Mouse (Mus musculus): Measurements from ENCODE around the gene Rasgef1b. TPM values are rescaled to one million over a fixed set of nuclear protein-coding genes. Genes with fewer than 3 reads are reported as not detected.

Rasgef1b gene
- polyA plus RNA-seq, 1 experiment, result 8.6 TPM

DNA sequence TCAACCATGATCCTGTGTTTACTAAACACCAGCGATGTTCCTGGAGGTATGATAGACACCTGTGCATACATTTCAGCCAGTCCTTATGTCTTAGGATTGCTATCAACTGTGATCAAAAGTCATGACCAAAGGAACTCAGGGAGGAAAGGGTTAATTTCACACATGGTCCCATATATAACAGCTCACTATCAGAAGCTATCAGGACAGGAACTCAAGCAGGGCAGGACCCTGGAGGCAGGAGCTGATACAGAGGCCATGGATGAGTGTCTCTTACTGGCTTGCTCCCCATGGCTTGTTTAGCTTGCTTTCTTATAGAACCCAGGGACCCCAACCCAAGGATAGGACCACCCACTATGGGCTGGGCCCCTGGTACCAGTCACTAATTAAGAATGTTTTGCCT lies 95.3 kb downstream of the Rasgef1b start:
- H3K36me3 ChIP-seq (ENCODE audit: control insufficient read depth, insufficient read depth, low read length), result no peaks in the 10 kb centered on the region
- 98% methylated on average over 1 of the region's 1 CpGs for WGBS
- no peak for DNase-seq
- H3K27me3 ChIP-seq (replicated peaks; ENCODE audit: control insufficient read depth, insufficient read depth, low read length), result no peaks in the 10 kb centered on the region
- no peak overlapping the region for H3K4me3 ChIP-seq (ENCODE audit: insufficient read depth, low read depth, low read length)
- TF ChIP-seq POLR2A (IDR thresholded peaks at IDR 0.05; ENCODE audit: low read depth, low read length) (no peak), CTCF (conservative IDR thresholded peaks at IDR 0.05; ENCODE audit: insufficient read depth, insufficient read length, low read depth, low read length) (no peak)
- no peaks in the 10 kb centered on the region for H3K4me1 ChIP-seq (ENCODE audit: control insufficient read depth, insufficient read depth, low read length)
- no peak overlapping the region for H3K27ac ChIP-seq (ENCODE audit: insufficient read depth, low read depth, low read length)

DNA sequence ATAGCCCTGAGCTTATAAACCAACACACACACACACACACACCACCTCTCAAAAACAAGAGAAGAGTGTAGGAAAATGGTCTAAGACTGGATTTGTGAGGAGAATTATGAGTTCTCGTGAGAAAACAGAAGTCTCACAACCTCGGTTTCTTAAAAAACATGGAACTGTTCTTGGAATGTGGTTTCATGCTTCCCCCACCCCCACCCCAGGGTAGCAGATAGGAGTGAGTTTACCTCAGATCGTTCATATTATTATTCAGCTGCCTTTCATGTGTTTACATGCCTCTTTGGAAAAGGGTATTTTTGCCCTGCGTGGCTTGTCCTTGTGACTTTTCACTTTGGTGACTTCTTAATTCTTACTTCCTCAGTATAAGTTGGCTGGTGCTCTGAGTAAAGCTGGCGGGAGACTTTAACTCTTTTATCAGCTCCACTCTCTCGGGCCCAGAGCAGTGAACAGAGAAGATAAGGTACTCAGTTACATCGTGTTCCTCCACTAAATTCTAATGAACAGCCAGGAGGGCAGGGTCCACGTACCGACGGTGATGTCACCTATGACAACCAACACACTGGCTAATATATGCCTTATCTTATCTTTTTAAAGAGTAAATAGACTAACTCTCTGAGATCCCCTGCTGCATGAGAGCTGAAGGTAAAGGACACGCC lies 96.1 kb downstream of the Rasgef1b start:
- Histone ChIP-seq H3K4me1 (ENCODE audit: control insufficient read depth, insufficient read depth, low read length) (no peaks in the 10 kb centered on the region), H3K36me3 (ENCODE audit: control insufficient read depth, insufficient read depth, low read length) (no peaks in the 10 kb centered on the region), H3K27me3 (replicated peaks; ENCODE audit: control insufficient read depth, insufficient read depth, low read length) (no peaks in the 10 kb centered on the region), H3K27ac (ENCODE audit: insufficient read depth, low read depth, low read length) (no peak overlapping the region), H3K4me3 (ENCODE audit: insufficient read depth, low read depth, low read length) (no peak overlapping the region)
- no peak for DNase-seq
- 74% methylated on average over 11 of the region's 11 CpGs for WGBS
- no peak for TF ChIP-seq POLR2A (IDR thresholded peaks at IDR 0.05; ENCODE audit: low read depth, low read length)
- TF ChIP-seq CTCF (conservative IDR thresholded peaks at IDR 0.05; ENCODE audit: insufficient read depth, insufficient read length, low read depth, low read length), result no peak

DNA sequence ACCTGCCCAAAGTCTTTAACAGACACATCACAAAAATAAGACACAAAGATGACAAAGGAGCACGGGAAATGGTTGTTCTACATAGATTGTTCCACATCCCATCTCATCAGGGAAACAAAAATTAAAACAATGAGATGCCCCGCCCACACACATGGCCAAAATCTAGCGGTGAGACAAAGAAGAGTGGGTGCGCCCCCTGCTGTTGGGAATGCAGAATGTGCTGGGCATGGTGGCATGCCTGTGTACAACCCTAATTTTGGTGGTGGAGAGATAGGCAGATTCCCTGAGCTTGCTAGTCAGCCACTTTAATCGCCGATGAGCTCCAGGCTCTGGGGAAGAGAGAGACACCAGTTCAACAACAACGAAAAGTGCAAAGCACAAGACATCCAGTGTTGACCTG lies 98.8 kb downstream of the Rasgef1b start:
- WGBS, result 82% methylated on average over 7 of the region's 7 CpGs
- Histone ChIP-seq H3K27ac (ENCODE audit: insufficient read depth, low read depth, low read length) (no peak overlapping the region), H3K4me1 (ENCODE audit: control insufficient read depth, insufficient read depth, low read length) (no peaks in the 10 kb centered on the region), H3K27me3 (replicated peaks; ENCODE audit: control insufficient read depth, insufficient read depth, low read length) (no peaks in the 10 kb centered on the region), H3K36me3 (ENCODE audit: control insufficient read depth, insufficient read depth, low read length) (no peaks in the 10 kb centered on the region), H3K4me3 (ENCODE audit: insufficient read depth, low read depth, low read length) (no peak overlapping the region)
- TF ChIP-seq CTCF (conservative IDR thresholded peaks at IDR 0.05; ENCODE audit: insufficient read depth, insufficient read length, low read depth, low read length) (peak; percentile 55), POLR2A (IDR thresholded peaks at IDR 0.05; ENCODE audit: low read depth, low read length) (no peak)
- peak; percentile 17 for DNase-seq

GRCm38 (mm10) chr5:99625603-99626002 lies 103.3 kb downstream of the Rasgef1b start:
- 75% methylated on average over 3 of the region's 3 CpGs for WGBS
- Histone ChIP-seq H3K4me3 (ENCODE audit: insufficient read depth, low read depth, low read length) (no peak overlapping the region), H3K4me1 (ENCODE audit: control insufficient read depth, insufficient read depth, low read length) (no peaks in the 10 kb centered on the region), H3K36me3 (ENCODE audit: control insufficient read depth, insufficient read depth, low read length) (no peaks in the 10 kb centered on the region), H3K27ac (ENCODE audit: insufficient read depth, low read depth, low read length) (no peak overlapping the region), H3K27me3 (replicated peaks; ENCODE audit: control insufficient read depth, insufficient read depth, low read length) (no peaks in the 10 kb centered on the region)
- no peak for DNase-seq
- no peak for TF ChIP-seq POLR2A (IDR thresholded peaks at IDR 0.05; ENCODE audit: low read depth, low read length)
- no peak for TF ChIP-seq CTCF (conservative IDR thresholded peaks at IDR 0.05; ENCODE audit: insufficient read depth, insufficient read length, low read depth, low read length)

DNA sequence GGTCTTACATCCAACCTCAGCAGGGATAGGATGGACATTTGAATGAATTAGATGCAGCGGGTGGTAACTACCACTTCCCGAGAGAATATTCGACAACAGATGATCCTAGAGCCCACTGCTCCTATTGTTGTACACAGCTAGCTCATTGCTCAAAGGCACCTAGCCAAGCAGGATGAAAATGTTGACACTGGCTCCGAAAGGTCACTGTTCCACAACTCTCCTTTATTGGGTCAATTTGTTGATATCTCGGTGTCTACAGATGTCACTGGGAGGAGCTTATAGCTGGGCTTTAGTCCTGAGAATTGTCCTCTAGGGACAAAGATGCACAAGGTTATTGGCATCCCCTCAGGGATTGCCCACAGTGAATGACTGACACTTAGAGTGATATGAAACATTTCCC lies 108.1 kb downstream of the Rasgef1b start:
- no peak for TF ChIP-seq CTCF (conservative IDR thresholded peaks at IDR 0.05; ENCODE audit: insufficient read depth, insufficient read length, low read depth, low read length)
- no peak for TF ChIP-seq POLR2A (IDR thresholded peaks at IDR 0.05; ENCODE audit: low read depth, low read length)
- no peak for DNase-seq
- 91% methylated on average over 5 of the region's 5 CpGs for WGBS
- Histone ChIP-seq H3K4me3 (ENCODE audit: insufficient read depth, low read depth, low read length) (no peak overlapping the region), H3K27me3 (replicated peaks; ENCODE audit: control insufficient read depth, insufficient read depth, low read length) (no peaks in the 10 kb centered on the region), H3K4me1 (ENCODE audit: control insufficient read depth, insufficient read depth, low read length) (no peaks in the 10 kb centered on the region), H3K27ac (ENCODE audit: insufficient read depth, low read depth, low read length) (no peak overlapping the region), H3K36me3 (ENCODE audit: control insufficient read depth, insufficient read depth, low read length) (no peaks in the 10 kb centered on the region)

DNA sequence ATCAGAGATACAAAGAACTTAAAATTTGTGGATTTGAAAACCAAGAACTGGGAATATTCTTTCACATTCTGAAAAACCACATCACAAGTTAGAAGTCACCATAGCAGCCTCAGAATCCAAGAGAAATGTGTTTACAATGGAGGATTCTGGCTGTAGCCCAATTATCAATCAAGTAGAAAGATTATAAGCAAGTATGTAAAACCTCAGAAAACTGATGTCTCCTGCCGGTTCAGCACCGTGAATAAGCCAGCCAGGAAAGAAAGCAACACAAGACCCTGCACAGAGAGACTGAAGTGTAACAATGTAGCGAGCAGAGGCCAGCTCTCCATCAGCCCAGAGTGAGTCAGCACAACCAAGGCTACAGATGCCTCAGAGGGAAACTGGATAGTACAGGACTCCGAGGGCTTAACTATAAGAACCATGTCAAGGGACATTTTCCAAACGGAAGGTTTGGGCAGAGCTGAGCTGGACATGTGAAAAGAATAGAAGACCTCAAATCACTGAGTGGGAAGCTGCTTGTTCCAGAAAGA lies 111.5 kb downstream of the Rasgef1b start:
- Histone ChIP-seq H3K27ac (ENCODE audit: insufficient read depth, low read depth, low read length) (no peak overlapping the region), H3K27me3 (replicated peaks; ENCODE audit: control insufficient read depth, insufficient read depth, low read length) (no peaks in the 10 kb centered on the region), H3K36me3 (ENCODE audit: control insufficient read depth, insufficient read depth, low read length) (no peaks in the 10 kb centered on the region), H3K4me1 (ENCODE audit: control insufficient read depth, insufficient read depth, low read length) (no peaks in the 10 kb centered on the region), H3K4me3 (ENCODE audit: insufficient read depth, low read depth, low read length) (no peak overlapping the region)
- no peak for TF ChIP-seq CTCF (conservative IDR thresholded peaks at IDR 0.05; ENCODE audit: insufficient read depth, insufficient read length, low read depth, low read length)
- no peak for TF ChIP-seq POLR2A (IDR thresholded peaks at IDR 0.05; ENCODE audit: low read depth, low read length)
- DNase-seq, result no peak
- 45% methylated on average over 5 of the region's 5 CpGs for WGBS

DNA sequence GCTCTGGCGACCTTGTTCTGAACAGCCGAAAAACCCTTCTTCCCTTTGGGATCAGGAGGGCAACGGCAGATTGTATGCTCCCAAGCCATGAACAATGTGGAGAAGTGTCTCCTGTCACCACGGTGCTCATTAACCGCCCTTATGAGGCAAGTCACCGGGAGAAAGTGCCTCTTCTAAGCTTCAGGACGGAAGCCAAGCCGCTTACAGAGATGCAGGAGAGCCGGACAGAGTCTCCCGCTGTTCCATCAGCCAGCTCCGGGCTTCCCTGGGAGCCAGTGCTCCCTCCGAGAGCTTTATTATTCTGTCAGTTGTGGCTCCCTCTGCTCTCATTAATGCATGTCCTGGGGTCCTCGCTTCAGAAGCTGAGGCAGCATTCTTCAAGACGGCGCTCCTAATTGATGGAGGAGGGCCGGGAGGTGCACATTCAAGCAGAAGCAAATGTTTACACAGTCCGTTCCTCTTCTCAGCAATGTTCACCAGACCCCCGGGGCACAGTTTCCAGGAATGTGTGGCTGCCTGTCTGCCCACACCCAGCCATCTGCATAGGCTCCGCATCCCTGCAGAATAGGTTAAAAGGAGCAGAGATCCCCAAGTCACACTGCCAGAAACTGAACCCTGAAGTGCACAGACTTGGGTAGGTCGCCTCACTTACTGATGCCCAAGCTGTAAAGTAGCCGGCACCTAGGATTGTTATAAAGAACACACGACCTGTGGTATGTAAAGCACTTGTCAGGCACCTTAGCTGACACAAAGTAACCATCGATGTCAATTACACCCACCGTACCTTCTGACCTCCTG lies 115.3 kb downstream of the Rasgef1b start:
- no peak overlapping the region for H3K4me3 ChIP-seq (ENCODE audit: insufficient read depth, low read depth, low read length)
- H3K4me1 ChIP-seq (ENCODE audit: control insufficient read depth, insufficient read depth, low read length), result no peaks in the 10 kb centered on the region
- WGBS, result 6% methylated on average over 24 of the region's 24 CpGs
- DNase-seq, result peak; percentile 7
- no peak overlapping the region for H3K27ac ChIP-seq (ENCODE audit: insufficient read depth, low read depth, low read length)
- no peaks in the 10 kb centered on the region for H3K27me3 ChIP-seq (replicated peaks; ENCODE audit: control insufficient read depth, insufficient read depth, low read length)
- no peak for TF ChIP-seq POLR2A (IDR thresholded peaks at IDR 0.05; ENCODE audit: low read depth, low read length)
- TF ChIP-seq CTCF (conservative IDR thresholded peaks at IDR 0.05; ENCODE audit: insufficient read depth, insufficient read length, low read depth, low read length), result no peak
- H3K36me3 ChIP-seq (ENCODE audit: control insufficient read depth, insufficient read depth, low read length), result no peaks in the 10 kb centered on the region
